Mouse (Mus musculus) left cerebral cortex, adult 6 months (tissue): ENCODE measurements around the gene Hmgb4. TPM values are rescaled to one million over a fixed set of nuclear protein-coding genes. Genes with fewer than 3 reads are reported as not detected.

ENCODE experiments used
- long read RNA-seq, 2 experiments: library from polyadenylated mRNA; unstranded; transcript quantifications; one replicate each; pipeline ENCODE4 v2.0.0; 2019 to 2020
- polyA plus RNA-seq: library from polyadenylated mRNA; unstranded; fragments of <200 nt; fragmentation: Nextera tagmentation; gene quantifications from 2 replicates; pipeline ENCODE4 v1.2.3, GENCODE M21; 2021

Hmgb4 gene
- not detected in 2 replicates for polyA plus RNA-seq
- long read RNA-seq, experiment 1: 0 reads
- long read RNA-seq, experiment 2: 0 reads

GRCm38 (mm10) chr4:128260907-128261560 lies at the start of gene Hmgb4:
Gene Hmgb4, minus strand, starts transcription at chr4:128260957.

